Mouse (Mus musculus) adrenal gland, postnatal 14 days (tissue): Measurements from ENCODE around the gene Tmem189. TPM values are rescaled to one million over a fixed set of nuclear protein-coding genes. Genes with fewer than 3 reads are reported as not detected.
"Not testable (repeated sequence)": the region's sequence is repeated elsewhere in the genome, so short reads cannot be mapped to it uniquely, and the experiment has no call there.

Source experiments
- DNase-seq: peaks from one replicate; pipeline ENCODE4 v3.0.0; 2021; ENCODE audit warnings: mixed read lengths
- total RNA-seq: library from RNA; stranded (reverse); gene quantifications from 2 replicates; pipeline ENCODE4 v1.2.3, GENCODE M21; 2021

The Tmem189 gene
- total RNA-seq, 1 experiment from 2014 or later, result 30.7 TPM

DNA sequence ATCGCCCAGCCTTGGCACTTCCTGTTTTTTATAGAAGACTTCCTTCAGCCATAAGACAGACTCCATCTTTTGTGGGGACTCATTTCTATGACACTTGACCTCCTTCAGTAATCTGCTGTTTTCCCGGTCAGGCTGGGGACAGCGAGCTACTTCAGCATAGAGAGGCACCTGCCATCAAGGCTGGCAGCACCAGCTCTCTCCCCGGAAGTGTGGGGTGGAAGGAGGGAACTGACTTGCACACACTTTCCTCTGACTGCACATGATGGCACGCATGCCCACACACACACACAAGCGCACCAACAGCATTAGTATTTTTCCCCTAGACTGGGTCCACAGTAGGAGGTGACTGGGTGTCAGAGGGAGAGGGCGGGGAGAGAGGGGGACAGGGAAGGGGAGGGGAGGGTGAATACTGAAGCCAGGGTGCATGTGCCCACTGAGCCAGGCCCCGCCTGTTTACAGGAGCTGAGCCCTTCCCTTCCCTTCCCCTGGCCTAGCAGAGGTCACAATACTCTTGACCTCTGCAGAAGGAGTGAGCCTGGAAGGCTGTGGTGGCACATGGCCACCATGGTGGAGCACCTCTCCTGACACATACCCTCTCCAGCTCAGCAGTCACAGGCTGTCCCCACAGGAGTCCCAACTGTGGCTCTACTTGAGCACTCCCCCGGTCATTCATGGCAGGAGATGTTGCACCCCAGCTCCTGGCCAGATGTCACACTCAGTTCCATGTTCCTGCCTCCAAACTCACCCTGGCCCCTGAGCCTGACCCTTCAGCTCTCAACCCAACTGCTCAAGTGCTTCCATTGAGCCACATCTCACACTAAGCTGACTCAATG is 68.2 kb downstream of the Tmem189 start:
- DNase-seq, result no peak

DNA sequence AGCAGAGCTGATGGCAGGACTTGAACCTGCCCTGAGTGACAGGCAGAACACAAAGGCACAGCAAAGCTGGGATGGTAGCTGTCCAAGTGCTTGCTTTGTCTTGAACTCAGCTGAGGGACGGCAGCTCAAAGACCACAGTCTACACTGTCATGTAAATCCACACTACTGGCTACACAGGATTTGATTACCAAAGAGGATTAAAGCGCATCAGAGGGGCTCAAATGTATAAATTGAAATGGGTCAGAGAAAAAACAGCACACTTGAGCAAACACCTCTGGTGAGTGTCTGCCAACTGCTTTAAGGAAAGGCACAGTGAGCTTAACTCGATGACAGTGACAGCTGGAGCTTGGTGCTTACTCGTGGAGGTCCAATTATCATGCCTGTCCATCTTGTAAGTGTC is 72.2 kb downstream of the Tmem189 start:
- no peak for DNase-seq

DNA sequence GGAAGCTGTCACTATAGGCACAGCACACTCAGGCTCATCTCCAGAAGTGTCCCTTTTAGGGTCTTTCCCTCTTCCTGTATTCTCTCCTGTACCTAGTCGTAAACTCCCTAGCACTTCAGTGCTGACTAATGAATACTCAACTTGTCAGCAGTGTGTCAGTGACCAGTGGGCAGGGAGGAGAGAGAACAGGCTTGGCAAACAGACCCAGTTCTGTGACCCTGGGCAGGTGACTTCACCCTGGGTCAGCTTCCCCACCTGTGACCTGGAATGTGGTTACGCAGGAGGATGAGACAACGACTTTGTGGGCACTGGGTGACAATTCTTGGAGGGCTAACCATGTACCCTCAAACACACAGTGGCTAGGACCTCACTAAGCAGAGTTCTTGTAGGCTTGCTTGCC is 72.6 kb downstream of the Tmem189 start:
- DNase-seq, result no peak

DNA sequence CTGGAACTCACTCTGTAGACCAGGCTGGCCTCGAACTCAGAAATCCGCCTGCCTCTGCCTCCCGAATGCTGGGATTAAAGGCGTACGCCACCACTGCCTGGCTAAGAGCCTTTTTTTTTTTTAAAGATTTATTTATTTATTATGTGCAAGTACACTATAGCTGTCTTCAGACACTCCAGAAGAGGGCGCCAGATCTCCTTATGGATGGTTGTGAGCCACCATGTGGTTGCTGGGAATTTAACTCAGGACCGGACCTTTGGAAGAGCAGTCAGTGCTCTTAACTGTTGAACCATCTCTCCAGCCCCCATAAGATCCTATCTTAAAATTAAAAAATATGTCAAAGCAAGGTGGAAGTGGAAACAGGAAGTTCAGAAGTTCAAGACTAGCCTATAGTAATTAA is 76.3 kb downstream of the Tmem189 start:
- DNase-seq, result not testable (repeated sequence)

DNA sequence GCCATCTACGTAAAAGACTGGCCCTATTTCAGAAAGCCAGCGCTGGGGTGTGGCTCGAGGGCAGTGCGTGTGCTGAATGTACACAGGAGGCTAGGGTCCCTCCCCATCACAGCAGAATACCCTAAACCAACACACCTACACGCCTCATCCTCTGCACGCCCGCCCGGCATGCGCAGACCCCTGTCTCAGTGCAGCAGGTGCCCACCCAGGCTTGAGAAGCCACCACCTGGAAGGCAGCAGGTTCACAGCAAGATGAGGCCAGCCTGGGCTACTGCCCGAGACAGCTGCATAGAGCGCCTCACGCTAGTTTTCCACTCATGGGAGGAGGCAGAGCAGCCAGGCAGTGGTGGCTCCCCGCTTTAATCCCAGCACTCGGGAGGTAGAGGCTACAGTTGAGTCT is 77.5 kb downstream of the Tmem189 start:
- no peak for DNase-seq

DNA sequence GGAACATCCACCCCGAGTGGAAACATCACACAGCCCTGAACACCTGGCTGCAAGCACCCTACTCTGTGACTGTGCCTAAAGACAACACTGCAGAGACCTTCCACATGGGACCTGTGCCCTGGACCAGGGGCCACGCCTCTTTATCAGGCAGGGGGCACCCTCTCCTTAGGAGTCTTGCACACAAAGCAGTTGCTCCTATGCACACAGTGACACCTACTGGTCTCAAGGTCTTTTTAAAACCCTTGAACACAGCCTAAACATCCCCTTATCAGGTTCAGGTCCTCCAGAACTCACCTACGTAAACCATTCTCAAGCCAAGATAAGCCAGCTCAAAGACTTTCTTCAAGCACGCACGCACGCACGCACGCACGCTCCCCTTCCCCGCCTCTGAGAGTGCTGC is 78.3 kb downstream of the Tmem189 start:
- no peak for DNase-seq

DNA sequence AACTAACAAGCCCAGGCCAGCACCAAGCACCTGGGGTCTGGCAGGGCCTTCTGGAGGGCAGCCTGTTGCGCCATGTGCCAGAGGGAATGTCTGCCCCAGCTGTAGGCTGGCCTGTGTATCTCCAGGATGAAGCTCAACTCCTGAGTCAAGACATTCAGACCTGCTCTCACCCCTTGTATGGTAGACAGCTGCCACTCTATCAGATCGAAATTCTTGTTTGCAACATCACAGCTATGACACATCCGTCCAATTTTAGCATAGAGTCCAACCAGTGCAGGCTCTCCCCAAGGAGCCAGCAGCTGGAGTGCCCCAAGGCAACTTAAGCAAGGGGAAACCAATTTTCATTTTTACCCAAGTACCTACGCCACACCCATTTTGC is 82.9 kb downstream of the Tmem189 start:
- DNase-seq, result no peak

DNA sequence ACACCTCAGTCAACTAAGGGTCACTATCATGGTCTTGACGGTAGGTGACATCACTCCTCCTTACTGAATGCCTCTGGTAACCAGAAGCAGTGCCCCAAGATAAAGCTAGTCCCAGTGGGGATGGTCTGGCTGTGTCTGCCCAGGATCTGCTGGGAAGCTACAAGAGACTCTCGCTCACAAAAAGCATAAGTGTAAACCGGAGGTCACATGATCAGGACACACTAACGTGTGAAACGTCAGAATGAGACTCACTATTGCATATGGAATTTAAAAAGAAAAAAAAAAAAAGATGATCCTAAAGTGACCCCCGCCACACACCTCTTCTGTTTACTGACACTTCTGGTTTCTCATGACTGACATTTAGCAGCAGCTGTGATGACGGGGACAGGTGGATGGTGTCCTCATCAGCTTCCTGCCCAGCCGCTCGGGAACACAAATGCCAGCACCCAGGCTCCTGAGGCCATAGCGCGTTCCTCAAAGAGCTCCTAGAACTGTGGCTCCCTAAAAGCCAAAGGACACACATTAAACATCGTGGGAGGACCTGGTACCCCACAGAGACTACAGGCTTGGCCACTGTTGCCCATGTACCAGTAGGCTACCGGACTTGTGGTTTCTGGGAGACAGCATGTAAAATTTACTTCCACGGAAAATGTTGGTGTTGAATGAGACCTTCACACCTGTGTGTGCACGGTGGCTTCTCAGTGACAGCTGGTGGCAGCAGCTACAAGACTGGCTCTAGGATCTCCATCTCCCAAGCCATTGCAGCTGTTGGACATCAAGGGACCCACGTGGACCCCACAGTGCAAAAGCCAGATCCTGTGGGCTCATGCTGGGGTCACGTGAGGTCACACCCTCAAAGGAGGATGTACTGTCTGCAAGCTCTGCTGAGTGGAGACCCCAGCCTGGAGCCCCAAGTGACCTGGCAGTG is 83.5 kb downstream of the Tmem189 start:
- no peak for DNase-seq

DNA sequence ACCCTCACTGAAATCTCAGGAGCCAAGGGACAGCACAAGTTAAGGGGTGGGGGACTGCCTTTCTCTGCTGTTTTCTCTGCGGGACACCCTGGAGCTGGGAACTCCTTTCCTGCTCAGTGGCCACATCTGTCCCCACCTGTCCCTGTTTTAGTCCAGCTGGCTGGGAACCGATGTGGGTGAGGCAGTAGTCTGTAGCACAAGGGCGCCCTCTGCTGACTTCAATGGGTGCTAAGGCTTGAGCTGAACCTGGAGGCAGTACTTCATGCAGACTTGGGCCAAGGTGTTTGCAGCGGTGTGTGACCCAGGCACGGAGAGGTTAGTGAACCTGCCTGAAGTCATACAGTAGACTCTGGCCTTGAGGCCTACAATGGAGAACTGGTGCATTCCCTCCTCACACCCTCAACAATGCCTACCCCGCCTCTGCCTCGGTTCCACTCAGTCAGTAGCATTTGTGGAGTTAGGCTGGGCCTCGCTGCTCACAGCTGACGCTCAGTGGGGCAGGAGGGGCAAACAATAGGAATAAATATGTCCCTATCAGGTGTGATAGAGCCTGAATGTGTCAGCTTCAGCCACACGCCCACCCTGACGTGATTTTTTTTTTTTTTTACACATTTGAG is 84.3 kb downstream of the Tmem189 start:
- DNase-seq, result peak; percentile 94

DNA sequence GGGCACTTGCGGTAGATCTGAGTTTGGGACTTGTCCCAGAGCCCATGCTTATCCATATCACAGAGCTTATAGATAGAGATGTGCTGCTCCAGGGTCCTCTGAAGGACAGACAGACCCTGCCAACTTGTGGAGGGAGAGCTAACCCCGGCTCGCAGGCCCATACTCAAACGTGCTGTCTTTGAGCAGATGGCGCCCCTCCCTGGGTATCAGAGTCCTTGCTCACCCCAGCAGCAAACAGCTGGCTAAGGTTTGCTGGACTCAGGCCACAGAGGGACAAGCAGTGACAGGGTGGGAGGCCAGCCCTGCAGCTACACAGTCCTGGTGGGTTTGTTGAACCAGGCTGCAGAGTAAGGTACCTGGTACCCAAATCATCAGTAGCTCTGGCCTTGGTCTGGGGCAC is 86.6 kb downstream of the Tmem189 start:
- peak; percentile 56 for DNase-seq

DNA sequence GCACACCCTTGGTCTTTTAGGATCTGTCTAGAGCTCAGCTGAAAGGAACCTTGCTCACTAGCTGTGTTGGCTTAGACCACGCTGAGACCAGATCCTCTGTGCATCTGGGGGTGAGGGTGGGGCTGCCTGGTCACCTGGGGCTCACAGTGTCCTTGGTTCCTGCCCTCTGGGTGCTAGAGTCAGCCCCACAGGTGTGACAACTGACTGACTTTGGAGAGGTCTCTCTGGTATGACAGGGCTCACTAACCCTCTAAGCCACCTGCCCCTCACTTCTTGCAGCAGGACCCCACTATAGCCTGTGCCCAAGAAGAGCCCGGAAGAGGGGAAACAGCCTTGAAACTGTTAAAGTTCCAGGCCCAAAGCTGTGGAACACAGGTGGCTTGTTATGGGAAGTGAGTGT is 87.3 kb downstream of the Tmem189 start:
- no peak for DNase-seq

DNA sequence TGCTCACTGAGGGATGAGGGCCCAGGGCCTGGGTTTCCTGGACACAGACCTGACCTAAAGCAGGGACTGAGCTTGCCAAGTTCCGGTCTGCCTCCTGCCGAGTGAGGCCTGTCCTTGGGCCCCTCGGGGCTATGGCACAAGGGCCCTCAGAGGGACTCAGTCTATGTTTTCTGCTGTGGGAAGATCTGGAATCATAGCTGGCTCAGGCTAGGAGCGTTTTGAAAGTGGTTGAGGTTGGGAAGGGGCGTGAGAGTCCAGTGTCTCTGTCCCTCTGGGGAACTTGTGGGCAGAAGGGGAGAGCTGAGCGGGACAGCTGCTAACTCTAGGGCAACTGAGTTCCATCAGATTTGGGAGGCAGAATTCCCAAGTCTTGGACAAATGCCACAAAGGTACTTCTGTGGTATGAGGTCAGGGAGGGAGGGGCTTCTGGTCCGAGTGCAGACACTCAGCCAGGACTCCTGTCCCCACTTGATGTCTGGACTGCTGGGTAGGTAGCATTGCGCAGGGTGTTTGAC is 89.1 kb downstream of the Tmem189 start:
- no peak for DNase-seq

DNA sequence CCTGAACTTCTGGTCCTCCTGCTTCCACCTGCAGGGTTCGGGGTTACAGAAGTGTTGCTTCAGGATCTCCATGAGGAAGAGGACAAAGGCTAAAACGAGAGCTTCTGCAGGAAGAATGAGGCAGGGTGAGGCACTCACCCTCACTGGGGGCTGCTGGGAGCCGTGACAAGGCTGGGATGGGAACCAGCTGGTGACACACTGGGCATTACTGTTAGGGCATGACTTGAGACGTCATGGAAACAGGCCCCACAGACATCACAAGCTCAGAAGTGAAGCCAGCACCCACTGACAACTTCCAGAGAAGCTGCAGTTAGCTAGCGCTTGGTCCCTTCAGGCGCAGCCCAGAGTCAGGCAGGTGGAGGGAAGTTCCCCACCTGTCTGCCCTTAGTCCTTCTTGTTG is 89.7 kb downstream of the Tmem189 start:
- no peak for DNase-seq

DNA sequence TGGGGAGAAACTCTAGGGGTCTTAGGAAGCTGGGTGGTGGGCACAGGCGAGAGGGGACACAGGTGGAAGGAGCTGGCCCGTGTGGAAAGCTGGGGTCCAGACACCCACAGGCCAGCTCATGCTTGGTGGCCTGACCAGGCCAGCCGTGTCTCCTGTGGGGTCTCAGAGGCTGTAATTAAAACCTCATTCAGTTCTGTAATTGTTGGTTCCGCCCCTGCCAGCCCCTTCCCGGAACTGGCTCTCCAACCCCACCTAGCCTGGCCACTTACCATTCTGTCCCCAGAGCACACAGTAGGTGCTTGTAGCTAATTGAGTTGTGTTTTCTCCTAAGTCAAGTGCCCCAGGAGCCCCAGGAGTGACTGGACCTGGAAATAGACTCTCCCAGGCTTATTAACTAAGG is 90.4 kb downstream of the Tmem189 start:
- no peak for DNase-seq

DNA sequence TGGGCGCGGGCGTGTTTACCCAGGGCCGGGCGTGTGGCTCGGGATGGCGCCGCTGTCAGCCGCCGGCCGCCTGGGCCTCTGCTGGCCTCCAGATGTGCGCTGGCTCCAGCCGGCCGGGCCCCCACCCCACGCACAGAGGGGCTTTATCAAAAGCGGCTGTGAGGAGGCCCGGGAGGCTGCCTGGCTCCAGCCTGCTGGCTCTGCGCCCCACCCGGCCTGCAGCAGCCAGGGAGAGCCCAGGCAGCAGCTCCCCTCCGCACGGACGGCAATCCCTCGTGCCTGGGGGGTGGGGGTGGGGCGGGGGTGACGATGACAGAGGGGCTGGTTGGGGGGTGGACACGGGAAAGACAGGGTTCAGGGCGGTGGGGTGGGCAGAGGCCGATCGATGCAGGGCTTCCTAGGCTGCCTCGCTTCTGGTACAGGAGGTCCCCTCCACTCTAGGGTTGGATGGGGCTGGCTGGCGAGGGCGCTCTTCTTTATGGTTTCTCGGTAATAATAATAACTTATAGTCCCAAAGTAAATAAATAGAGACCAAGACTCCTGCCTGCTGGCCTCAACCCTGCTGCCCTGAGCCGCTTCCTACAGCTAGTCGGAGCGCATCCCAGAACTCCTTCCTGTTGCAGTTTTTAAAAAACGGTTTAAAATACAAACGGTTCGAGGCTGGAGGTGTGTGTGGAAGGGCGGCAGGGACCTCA is 92.0 kb downstream of the Tmem189 start:
- DNase-seq, result peak; percentile 38

DNA sequence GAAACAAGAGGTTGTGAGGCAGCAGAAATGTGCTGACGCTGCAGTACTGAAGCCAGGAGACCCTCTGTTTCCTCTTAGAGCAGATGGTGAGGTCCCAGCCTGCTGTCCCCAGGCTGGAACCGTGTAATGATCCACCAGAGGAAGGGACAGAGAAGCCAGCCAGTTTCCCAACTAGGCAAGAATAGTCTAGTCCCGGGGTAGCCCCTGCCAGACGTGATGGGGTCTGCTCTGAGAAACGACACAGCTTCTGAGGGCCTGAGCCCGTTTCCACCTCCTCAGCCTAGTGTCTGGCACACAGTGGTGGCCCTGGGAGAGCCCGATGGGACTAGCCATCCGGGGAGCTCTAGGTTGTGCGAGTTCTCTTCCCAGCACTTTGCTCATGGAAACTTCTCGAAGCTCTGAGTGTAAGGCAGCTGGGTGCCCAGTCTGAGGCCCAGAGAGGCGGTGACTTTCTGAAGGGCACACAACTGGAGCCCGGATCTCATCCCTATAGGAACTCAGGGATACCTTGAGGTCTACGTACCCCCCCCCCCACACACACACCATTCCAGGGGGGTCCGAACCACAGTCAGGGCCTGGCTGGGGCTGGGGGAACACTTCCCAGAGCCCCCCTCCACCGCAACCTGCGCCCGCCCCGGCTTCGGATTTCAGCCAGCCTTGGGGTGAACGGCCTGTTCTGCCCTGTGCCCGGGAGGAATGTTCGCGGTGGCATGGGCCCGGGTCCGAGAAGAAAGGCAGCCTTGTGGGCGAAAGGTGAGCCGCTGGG is 92.7 kb downstream of the Tmem189 start:
- DNase-seq, result no peak

DNA sequence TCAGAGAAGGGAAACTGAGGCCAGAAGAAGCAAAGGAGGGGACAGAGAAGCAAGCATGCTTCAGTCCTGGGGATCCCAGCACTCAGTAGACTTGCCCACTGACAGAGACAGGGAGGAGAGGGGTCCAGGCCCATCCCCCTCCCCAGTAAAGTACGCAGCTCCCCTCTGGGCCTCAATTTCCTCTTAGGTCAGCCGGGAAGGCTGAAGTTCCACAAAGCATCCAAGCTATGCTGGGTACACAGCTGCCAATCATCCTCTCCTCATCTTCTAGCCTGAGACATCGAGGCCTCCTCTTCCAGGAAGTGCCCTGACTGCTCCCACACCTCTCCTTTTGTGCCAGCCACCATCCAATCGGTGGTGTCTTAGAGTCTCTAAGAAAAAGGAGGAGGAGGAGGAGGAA is 93.4 kb downstream of the Tmem189 start:
- DNase-seq, result no peak

DNA sequence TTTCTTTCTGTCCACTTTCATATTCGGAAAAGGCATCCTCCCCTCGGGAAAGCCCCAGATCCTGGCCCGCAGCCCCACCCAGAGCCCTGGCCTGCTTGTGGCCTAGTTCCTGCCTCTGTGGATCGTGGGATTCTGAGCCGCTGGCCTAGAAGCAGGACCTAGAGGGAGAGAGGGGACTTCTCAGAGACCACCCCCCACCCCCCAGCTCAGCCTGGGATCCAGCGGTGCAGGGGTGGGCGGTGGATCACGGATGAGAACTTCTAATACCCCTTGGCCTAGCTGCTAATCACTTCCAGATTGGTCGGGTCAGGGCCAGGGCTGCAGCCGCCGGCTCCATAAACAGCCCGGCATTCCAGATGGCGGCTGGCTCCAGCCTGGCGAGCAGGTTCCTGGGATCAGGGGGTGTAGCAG is 93.9 kb downstream of the Tmem189 start:
- DNase-seq, result peak; percentile 40

DNA sequence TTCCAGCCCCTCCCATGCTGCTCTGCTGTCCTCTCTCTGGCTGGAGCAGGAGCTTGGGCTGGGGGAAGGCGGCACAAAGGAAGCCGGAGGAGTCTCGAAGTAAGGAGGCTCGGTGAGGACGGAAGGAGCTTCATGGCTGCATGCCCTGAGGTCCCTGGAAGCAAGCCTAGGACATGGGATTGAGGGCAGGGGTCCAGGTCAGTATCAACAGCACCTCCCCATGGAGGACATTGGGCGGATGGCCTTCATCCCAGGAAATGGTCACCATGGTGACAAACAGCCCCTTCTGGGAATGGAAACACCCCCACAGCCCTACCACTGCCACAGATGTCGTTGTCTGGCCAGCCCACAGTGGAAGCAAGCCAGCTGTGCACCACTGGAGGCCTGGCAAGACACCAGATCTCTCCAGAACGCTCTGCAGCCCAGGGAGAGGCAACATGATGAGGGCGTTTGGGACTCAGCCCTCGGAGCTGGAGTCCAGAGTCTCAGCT is 95.1 kb downstream of the Tmem189 start:
- DNase-seq, result peak; percentile 90

DNA sequence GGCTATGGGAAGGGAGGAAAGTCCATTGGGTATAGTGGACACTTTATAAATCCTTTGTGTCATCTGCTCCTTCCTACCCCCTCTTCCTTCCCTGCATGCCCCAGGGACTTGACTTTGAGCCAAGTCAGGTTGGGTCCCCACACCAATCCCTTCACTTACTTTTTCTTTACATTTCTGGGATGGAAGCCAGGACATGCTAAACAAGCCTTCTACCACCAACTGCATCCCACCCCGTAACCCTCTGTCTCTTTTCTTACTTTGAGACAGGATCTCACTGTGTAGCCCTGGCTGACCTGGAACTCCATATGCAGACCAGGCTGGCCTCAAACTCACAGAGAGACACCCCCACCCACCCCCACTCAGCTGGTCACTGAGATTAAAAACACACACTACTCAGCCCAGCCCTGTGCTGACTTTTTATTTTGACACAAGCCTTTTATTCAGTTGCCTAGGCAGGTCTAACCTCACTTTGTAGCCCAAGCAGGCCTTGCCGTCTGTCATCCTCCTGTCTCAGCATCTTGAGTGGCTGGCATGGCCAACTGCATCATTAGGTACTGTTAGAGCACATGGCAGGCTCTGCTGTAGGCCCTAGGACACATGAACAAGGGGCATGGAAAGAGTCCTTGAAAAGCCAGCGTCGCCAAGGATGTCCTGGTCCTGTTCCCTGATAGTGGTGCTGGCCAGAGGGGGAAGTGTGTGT is 95.9 kb downstream of the Tmem189 start:
- DNase-seq, result no peak
